Mouse (Mus musculus): ENCODE measurements at regions not wholly inside any gene's neighbourhood (a gene's known extent, or its start where the extent isn't known, plus 50 kb on each side); places are given as distances from the start of the nearest gene placed in this dataset.

GRCm38 (mm10) chr7:61939971-61940705, 406.2 kb upstream of the Ndn start:
- peak in 1 of 2 experiments; percentile 13 for DNase-seq

GRCm38 (mm10) chr7:61982203-61982932, 364.0 kb upstream of the Ndn start:
- DNase-seq: peak; percentile 1 to 3

GRCm38 (mm10) chr7:62026635-62027034, 319.7 kb upstream of the Ndn start:
- DNase-seq: no peak

GRCm38 (mm10) chr7:62045743-62046451, 300.5 kb upstream of the Ndn start:
- DNase-seq: no peak

GRCm38 (mm10) chr7:62046452-62046809, 299.9 kb upstream of the Ndn start:
- no peak for DNase-seq

GRCm38 (mm10) chr7:62078607-62079006, 267.8 kb upstream of the Ndn start:
- DNase-seq: peak; percentile 0 to 9

GRCm38 (mm10) chr7:62085120-62085849, 261.1 kb upstream of the Ndn start:
- DNase-seq: peak; percentile 31 to 35

Data from lung, adult 18-20 months (tissue).